Mouse (Mus musculus) CH12.LX (cell line): ENCODE results near the gene Ptbp1. TPM values are rescaled to one million over a fixed set of nuclear protein-coding genes. Genes with fewer than 3 reads are reported as not detected.

ENCODE experiments used
- DNase-seq: peaks from one replicate; pipeline ENCODE4 v3.0.0-alpha.2; 2013; ENCODE audit errors: extremely low read depth
- H3K27ac ChIP-seq: 2 replicates; pipeline ENCODE4 v1.5.1; 2012; ENCODE audit warnings: low read depth, mild to moderate bottlenecking, control low read depth, moderate library complexity; ENCODE audit not compliant: insufficient read depth
- H3K27me3 ChIP-seq: replicated peaks from 2 replicates; pipeline ENCODE3; 2012; ENCODE audit warnings: inconsistent platforms
- H3K36me3 ChIP-seq, 2 experiments: replicated peaks in 1 of 2; 2 replicates each; pipeline versions ENCODE3 to v1.6.1; 2012; ENCODE audit warnings: inconsistent platforms in 1 of 2, low read length in 1 of 2, mild to moderate bottlenecking in 1 of 2, mixed read lengths in 1 of 2, moderate library complexity in 1 of 2; ENCODE audit not compliant: control insufficient read depth in 1 of 2, insufficient read depth in 1 of 2
- H3K4me1 ChIP-seq, 2 experiments: 2 replicates each; pipeline ENCODE4 v1.6.1; 2012; ENCODE audit warnings: inconsistent platforms in 1 of 2, moderate library complexity in 1 of 2; ENCODE audit not compliant: insufficient read depth in 2 of 2, control insufficient read depth in 1 of 2
- H3K4me2 ChIP-seq: 2 replicates; pipeline ENCODE4 v1.6.1; 2012; ENCODE audit warnings: low read depth, mild to moderate bottlenecking, control low read depth; ENCODE audit not compliant: poor library complexity, insufficient read depth, severe bottlenecking
- H3K4me3 ChIP-seq, 3 experiments: fragments of 150-350 bp in 1 of 3; sonication (generic) in 1 of 3; replicated peaks in 1 of 3; 2 replicates each; pipeline versions ENCODE3 to v1.5.1; 2011 to 2012; ENCODE audit warnings: low read depth in 2 of 3, low read length in 2 of 3, mild to moderate bottlenecking in 2 of 3, moderate library complexity in 2 of 3, control low read depth in 1 of 3, improper control_type of control experiment in 1 of 3, inconsistent platforms in 1 of 3, mixed read lengths in 1 of 3; ENCODE audit not compliant: poor library complexity in 1 of 3
- H3K79me2 ChIP-seq: replicated peaks from 2 replicates; pipeline ENCODE4 v1.6.1; 2012; ENCODE audit warnings: mild to moderate bottlenecking, moderate library complexity; ENCODE audit not compliant: control insufficient read depth, poor library complexity, insufficient read depth, severe bottlenecking; ENCODE audit errors: extremely low read depth
- H3K9ac ChIP-seq: 2 replicates; pipeline ENCODE4 v1.6.1; 2012; ENCODE audit warnings: low read depth, mild to moderate bottlenecking, control low read depth, moderate library complexity; ENCODE audit not compliant: insufficient read depth
- H3K9me3 ChIP-seq: replicated peaks from 2 replicates; pipeline ENCODE3; 2012; ENCODE audit warnings: low read length, inconsistent platforms, mixed read lengths
- BHLHE40 ChIP-seq: IDR thresholded peaks from 2 replicates; pipeline ENCODE4 v1.6.1; 2011; ENCODE audit warnings: mild to moderate bottlenecking, low read depth, low read length, improper control_type of control experiment
- CHD2 ChIP-seq: IDR thresholded peaks from 2 replicates; pipeline ENCODE4 v1.6.1; 2011; ENCODE audit warnings: low read length, improper control_type of control experiment
- E2F4 ChIP-seq: IDR thresholded peaks from 2 replicates; pipeline ENCODE4 v1.6.1; 2011; ENCODE audit warnings: low read depth, low read length, improper control_type of control experiment; ENCODE audit not compliant: insufficient replicate concordance
- EP300 ChIP-seq: IDR thresholded peaks from 2 replicates; pipeline ENCODE4 v1.6.1; 2011; ENCODE audit warnings: low read length, improper control_type of control experiment
- HCFC1 ChIP-seq: IDR thresholded peaks from 2 replicates; pipeline ENCODE4 v1.6.1; 2012; ENCODE audit warnings: low read depth, mild to moderate bottlenecking, inconsistent platforms, low read length, improper control_type of control experiment
- MAX ChIP-seq: IDR thresholded peaks from 2 replicates; pipeline ENCODE4 v1.6.1; 2011; ENCODE audit warnings: low read length, improper control_type of control experiment
- MAZ ChIP-seq: IDR thresholded peaks from 2 replicates; pipeline ENCODE4 v1.6.1; 2012; ENCODE audit warnings: low read depth, mild to moderate bottlenecking, inconsistent platforms, low read length, improper control_type of control experiment, moderate library complexity
- MEF2A ChIP-seq: IDR thresholded peaks from 2 replicates; pipeline ENCODE4 v1.6.1; 2014; ENCODE audit warnings: low read depth, mild to moderate bottlenecking, inconsistent platforms, low read length, improper control_type of control experiment, borderline replicate concordance
- MXI1 ChIP-seq: IDR thresholded peaks from 2 replicates; pipeline ENCODE4 v1.6.1; 2011; ENCODE audit warnings: mild to moderate bottlenecking, low read depth, low read length, improper control_type of control experiment
- MYC ChIP-seq: IDR thresholded peaks from 2 replicates; pipeline ENCODE4 v1.6.1; 2011; ENCODE audit warnings: low read depth, mild to moderate bottlenecking, improper control_type of control experiment, low read length
- NRF1 ChIP-seq: IDR thresholded peaks from 2 replicates; pipeline ENCODE4 v1.6.1; 2014; ENCODE audit warnings: low read depth, mild to moderate bottlenecking, inconsistent platforms, low read length, improper control_type of control experiment, moderate library complexity
- POLR2AphosphoS2 ChIP-seq: IDR thresholded peaks from 2 replicates; pipeline ENCODE4 v1.6.1; 2011; ENCODE audit warnings: low read depth, low read length, improper control_type of control experiment
- RAD21 ChIP-seq: IDR thresholded peaks from 2 replicates; pipeline ENCODE4 v1.6.1; 2011; ENCODE audit warnings: low read depth, mild to moderate bottlenecking, low read length, improper control_type of control experiment, moderate library complexity
- SIN3A ChIP-seq: IDR thresholded peaks from 2 replicates; pipeline ENCODE4 v1.6.1; 2012; ENCODE audit warnings: low read length, improper control_type of control experiment, inconsistent platforms
- SMC3 ChIP-seq: IDR thresholded peaks from 2 replicates; pipeline ENCODE4 v1.6.1; 2011; ENCODE audit warnings: low read depth, low read length, improper control_type of control experiment
- TBP ChIP-seq: conservative IDR thresholded peaks from 2 replicates; pipeline ENCODE4 v1.6.1; 2011; ENCODE audit warnings: low read depth, low read length, improper control_type of control experiment
- TCF12 ChIP-seq: IDR thresholded peaks from 2 replicates; pipeline ENCODE4 v1.6.1; 2014; ENCODE audit warnings: low read depth, mild to moderate bottlenecking, inconsistent platforms, low read length, improper control_type of control experiment
- ZC3H11A ChIP-seq: IDR thresholded peaks from 2 replicates; pipeline ENCODE4 v1.6.1; 2012; ENCODE audit warnings: low read depth, mild to moderate bottlenecking, inconsistent platforms, low read length, improper control_type of control experiment
- ZKSCAN1 ChIP-seq: IDR thresholded peaks from 2 replicates; pipeline ENCODE4 v1.6.1; 2012; ENCODE audit warnings: low read depth, inconsistent platforms, low read length, improper control_type of control experiment, borderline replicate concordance
- ZMIZ1 ChIP-seq: IDR thresholded peaks from 2 replicates; pipeline ENCODE4 v1.6.1; 2012; ENCODE audit warnings: low read depth, mild to moderate bottlenecking, inconsistent platforms, low read length, improper control_type of control experiment
- dilution Hi-C: fragments of 300-500 bp; cut with MboI; formaldehyde crosslinking; loops from 2 replicates; pipeline ENCODE4 v1.14.3; 2020; ENCODE audit warnings: low sequenced_read_pairs; ENCODE audit not compliant: extremely low pct_unique_long_range_greater_than_20kb, extremely low pct_ligation_motif_present
- in situ Hi-C: fragments of 300-500 bp; cut with MboI; formaldehyde crosslinking; loops from 3 replicates; pipeline ENCODE4 v1.14.3; 2019; ENCODE audit warnings: low sequenced_read_pairs, low pct_ligation_motif_present, low pct_unique_long_range_greater_than_20kb, mixed read lengths
- polyA plus RNA-seq: library from polyadenylated mRNA; unstranded; fragments of >175 nt; gene quantifications from 2 replicates; pipeline ENCODE4 v1.2.1, GENCODE M21; 2012; ENCODE audit warnings: low read depth; ENCODE audit not compliant: insufficient read length
- total RNA-seq, 2 experiments: library from RNA; depleted of rRNA; stranded (reverse); fragments of 300-350 nt in 1 of 2; fragments of >200 nt in 1 of 2; gene quantifications; 2 replicates each; pipeline ENCODE4 v1.2.3; 2012 to 2014

The Ptbp1 gene
- total and polyA plus RNA-seq, 3 experiments = 252 to 497 (median 284) TPM

GRCm38 (mm10) chr10:79819606-79820005, 34.6 kb upstream of the Ptbp1 start:
- Histone ChIP-seq H3K9ac (no peak overlapping the region), H3K36me3 (no peaks in the 10 kb centered on the region), H3K4me3 (no peak overlapping the region), H3K79me2 (no peaks in the 10 kb centered on the region), H3K9me3 (no peaks in the 10 kb centered on the region), H3K27ac (no peak overlapping the region), H3K4me2 (no peak overlapping the region), H3K27me3 (peaks cover 63% of the 10 kb centered on the region), H3K4me1 (peaks cover 2 to 5% of the 10 kb centered on the region in 2 experiments; a peak in 2 of 4 replicates)
- TF ChIP-seq NRF1 = no peak
- TF ChIP-seq ZMIZ1 = no peak
- TF ChIP-seq MYC = no peak
- TF ChIP-seq TBP = no peak
- TF ChIP-seq MXI1 = no peak
- TF ChIP-seq CHD2 = no peak
- no peak for TF ChIP-seq EP300
- TF ChIP-seq MAX = no peak
- no peak for TF ChIP-seq SIN3A
- TF ChIP-seq HCFC1 = no peak
- no peak for TF ChIP-seq E2F4
- TF ChIP-seq TCF12 = no peak
- no peak for TF ChIP-seq RAD21
- TF ChIP-seq POLR2AphosphoS2 = no peak
- no peak for TF ChIP-seq ZKSCAN1
- TF ChIP-seq MAZ = no peak
- no peak for TF ChIP-seq SMC3
- DNase-seq = no peak
- in situ Hi-C loops = no loop called here
- dilution Hi-C loops = no loop called here

- TF ChIP-seq SMC3 (no peak), BHLHE40 (no peak), EP300 (no peak), ZC3H11A (no peak), SIN3A (no peak), MEF2A (no peak)
- Histone ChIP-seq H3K4me1 (peaks cover 2 to 7% of the 10 kb centered on the region in 2 experiments; a peak in 2 of 4 replicates), H3K9me3 (no peaks in the 10 kb centered on the region), H3K4me2 (no peak overlapping the region), H3K36me3 (no peaks in the 10 kb centered on the region), H3K4me3 (no peak overlapping the region), H3K79me2 (no peaks in the 10 kb centered on the region), H3K27me3 (peaks cover 63% of the 10 kb centered on the region), H3K9ac (no peak overlapping the region), H3K27ac (no peak overlapping the region)
- dilution Hi-C loops (no loop called here), in situ Hi-C loops (no loop called here)
- DNase-seq = no peak
These were observed 34.0 kb upstream of the Ptbp1 start for GRCm38 (mm10) chr10:79820277-79820676.
